Mouse (Mus musculus) cerebellum, postnatal 10 days (tissue): ENCODE measurements around the gene Elmo1.

Experiments
- DNase-seq, 2 experiments: peaks; one replicate each; pipeline ENCODE4 v3.0.0; 2021; ENCODE audit warnings: mixed read lengths in 2 of 2

Elmo1 gene

DNA sequence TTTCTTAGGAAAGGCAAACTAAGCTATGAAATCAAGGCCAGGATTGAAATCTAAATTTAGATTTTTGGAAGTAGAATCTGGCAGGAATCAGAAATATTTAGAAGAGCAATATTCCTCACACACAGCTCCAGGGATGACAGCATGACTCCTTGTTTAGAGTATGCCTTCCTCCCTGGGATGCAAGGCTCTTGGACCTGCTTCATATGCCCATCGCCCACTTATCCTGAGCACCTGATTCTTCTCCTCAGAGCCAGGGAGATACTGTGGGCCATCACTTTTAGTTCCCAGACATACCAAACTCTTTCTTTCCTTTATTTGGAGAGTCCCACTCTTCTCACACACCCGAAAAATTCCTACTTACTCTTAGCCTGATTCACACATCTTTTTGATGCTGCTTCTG is 449.2 kb downstream of the Elmo1 start:
- no peak for DNase-seq

DNA sequence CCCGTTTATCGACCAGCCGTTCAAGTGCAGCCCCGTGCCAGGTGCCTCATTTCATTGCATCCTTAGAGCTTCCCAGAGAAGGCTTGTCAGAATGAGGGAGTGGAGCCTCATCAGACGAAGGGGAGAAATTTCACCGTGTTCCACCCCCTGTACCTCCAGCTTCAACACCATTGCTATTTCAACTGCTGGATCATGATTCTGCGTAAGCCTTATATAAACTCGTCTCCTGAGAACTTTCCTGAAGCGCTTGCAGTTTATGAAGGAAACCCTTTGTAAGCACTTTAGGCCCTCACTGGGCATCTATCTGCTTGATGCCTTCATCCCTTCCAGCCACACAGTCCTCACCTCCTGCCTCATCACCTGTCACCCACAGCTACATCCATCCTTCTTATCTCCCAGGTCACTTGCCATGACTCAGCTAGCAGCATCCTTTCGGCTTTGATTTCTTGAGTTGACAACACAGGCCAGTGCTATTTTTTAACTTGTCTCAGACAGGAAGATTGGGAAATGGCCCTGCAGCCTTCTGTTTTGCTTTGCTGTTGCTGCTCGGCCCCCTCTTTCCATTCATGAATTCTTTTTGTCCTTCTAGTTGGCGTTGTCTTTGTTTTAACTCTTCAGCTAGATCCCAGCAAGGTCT is 456.3 kb downstream of the Elmo1 start:
- no peak for DNase-seq

DNA sequence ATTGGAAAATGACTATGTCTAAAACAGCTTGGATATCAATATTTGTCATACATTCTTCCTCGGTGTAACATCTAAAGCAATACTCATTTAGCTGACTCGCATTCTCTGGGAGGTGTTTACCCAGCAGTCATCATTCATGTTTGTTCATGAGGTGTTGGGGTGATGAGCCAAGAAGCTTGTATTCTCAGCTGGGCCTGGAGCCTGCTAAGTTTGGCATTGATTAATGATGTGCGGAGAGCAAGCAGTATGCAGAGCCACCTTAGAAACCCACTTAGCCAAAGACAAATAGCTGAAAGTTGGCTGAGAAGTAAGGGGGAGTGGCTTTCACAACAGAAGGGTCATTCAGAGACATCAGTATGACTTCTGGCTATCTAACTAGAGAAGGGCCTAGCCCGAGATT is 459.6 kb downstream of the Elmo1 start:
- no peak for DNase-seq

DNA sequence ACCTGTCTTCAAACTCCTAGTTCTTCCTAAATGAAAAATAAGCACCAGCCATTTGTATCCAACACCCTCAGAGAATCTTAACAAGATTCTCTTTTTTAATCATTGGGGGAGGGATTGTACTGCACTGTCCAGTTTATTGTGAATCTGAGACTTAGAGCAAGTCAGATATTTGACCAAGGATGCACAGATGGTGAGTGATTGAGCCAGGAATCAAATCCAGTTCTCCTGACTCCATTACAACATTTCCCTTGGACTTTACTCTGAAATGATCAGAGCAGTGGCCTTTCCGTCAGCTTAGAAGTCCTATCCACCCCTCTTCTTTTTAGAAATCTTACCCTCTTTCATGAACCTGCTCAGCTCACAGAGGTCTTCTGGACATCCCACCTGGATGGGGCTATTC is 461.2 kb downstream of the Elmo1 start:
- peak in 1 of 2 experiments; percentile 30 for DNase-seq

- no peak for DNase-seq
Measured at GRCm38 (mm10) chr13:20555853-20556452, 465.6 kb downstream of the Elmo1 start.

GRCm38 (mm10) chr13:20556739-20557138 is 466.3 kb downstream of the Elmo1 start:
- DNase-seq = no peak

GRCm38 (mm10) chr13:20557156-20557555 is 466.8 kb downstream of the Elmo1 start:
- DNase-seq = peak in 1 of 2 experiments; percentile 16

DNA sequence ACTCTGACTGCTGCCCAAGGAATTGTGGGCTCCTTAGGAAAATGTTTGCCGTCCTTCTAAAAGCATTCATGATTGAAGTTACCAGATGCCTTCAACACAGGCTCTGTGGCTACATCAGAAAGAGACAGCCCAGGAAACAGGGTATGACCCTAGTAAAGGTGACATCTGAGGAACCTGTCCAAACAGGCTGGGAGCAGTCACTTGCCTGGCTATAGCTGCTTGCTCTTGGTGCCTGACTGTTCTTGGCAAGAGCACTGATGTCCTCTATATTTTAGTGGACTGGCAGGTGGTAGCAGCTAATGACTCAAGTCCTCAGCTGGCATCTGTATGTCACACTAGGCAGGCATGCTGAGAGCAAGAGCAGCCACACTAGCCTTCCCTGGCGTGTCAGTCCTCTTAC is 468.0 kb downstream of the Elmo1 start:
- DNase-seq = peak; percentile 31 to 40

DNA sequence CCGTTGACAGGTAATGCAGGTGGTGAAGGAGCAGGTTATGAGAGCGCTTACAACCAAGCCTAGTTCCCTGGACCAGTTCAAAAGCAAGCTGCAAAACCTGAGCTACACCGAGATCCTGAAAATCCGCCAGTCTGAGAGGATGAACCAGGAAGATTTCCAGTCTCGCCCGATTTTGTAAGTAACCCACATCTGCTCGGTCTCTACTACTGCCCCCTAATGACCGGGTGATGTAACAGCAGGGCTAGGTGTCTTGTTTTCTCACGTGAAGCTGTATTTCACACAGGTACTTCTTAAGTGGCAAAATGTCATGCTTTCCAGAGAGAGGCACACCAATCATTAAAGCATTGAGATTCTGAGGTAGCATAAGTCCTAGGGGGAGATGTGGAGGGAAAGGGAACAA is 474.0 kb downstream of the Elmo1 start:
- no peak for DNase-seq

GRCm38 (mm10) chr13:20575186-20575585 is 484.8 kb downstream of the Elmo1 start:
- no peak for DNase-seq

GRCm38 (mm10) chr13:20585868-20586267 is 495.5 kb downstream of the Elmo1 start:
- DNase-seq = no peak

GRCm38 (mm10) chr13:20586462-20586861 is 496.1 kb downstream of the Elmo1 start:
- DNase-seq = no peak

GRCm38 (mm10) chr13:20590983-20591382 is 500.6 kb downstream of the Elmo1 start:
- DNase-seq = no peak

DNA sequence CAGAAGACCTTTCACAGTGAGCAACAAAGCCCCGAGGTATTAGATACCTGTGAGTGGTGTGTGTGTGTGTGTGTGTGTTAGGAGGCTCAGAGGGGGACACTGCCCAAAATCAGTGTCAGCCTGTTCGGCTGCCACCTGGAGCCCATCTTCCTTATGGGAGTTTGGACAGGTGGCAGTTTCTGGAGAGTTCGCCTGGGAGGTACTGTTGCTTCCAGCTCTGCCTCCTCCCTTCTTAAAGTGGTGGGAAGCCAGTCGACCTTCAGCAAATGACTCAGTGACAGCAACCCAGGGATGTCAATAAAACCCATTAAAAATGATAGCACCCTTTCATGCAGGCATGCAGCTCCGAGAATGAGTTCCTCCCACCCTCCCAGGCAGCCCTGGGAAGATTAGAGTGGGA is 506.9 kb downstream of the Elmo1 start:
- peak; percentile 26 to 27 for DNase-seq

- DNase-seq = no peak
Measured at GRCm38 (mm10) chr13:20598618-20599017, 508.2 kb downstream of the Elmo1 start.

DNA sequence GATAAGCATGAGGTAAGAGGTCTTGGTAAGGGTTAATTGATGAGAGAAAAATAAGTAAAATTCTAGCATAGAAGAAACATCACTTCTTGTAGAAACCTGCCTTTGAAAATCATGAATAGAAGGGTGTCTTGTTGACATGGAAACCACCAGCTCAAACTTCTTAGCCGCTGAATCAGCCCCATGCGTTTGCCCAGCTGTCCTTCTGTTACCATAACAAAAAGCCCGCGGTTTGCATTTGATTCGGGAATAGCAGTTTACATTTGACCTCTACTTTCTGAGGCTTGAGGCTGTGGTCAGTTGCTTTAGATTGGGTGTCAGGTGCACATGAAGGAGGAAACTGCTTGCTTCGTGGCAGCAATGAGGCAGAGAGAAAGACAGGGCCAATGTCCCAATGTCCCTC is 509.9 kb downstream of the Elmo1 start:
- no peak for DNase-seq

DNA sequence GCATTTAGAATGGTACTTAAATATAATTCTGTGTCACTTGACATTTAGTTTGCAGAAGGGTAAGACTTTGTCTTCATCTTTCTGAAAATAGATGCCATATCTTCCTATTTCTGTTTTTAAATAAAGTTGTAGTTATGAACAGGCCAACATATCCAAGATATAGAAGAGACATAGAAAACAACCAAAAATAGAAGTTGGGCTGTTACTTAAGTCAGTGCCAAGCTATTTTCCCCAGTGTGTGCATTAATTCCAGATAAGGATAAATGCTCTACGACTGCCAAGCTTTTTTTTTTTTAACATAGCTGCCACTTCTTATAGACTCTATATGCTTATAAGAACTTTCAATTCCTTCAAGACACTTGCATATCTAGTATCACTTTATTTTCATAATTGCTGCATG is 511.0 kb downstream of the Elmo1 start:
- DNase-seq = no peak

GRCm38 (mm10) chr13:20606891-20607290 is 516.5 kb downstream of the Elmo1 start:
- DNase-seq = peak; percentile 58 to 68

GRCm38 (mm10) chr13:20609003-20609688 is 518.8 kb downstream of the Elmo1 start:
- DNase-seq = no peak

GRCm38 (mm10) chr13:20615596-20616469 is 525.4 kb downstream of the Elmo1 start:
- no peak for DNase-seq

DNA sequence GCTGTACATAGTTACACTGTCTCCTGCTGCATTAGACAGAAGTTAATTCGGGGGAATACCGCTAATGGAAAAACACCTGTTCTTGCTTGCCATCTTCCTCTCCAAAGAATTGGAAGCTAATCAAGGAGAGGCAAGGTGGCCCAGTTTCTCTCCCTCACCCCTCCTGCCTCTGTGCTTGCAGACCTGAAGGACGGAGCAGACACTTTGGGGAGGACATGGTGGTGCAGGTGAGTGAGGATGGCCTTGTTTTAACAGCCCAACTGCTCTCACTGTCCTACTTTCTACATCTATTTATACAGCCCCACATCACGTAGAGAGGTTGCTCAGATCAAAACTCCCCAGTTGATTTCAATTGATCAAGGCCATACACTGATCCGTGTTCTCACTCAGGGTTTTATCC is 529.5 kb downstream of the Elmo1 start:
- no peak for DNase-seq

- DNase-seq = no peak
Measured at GRCm38 (mm10) chr13:20623071-20623850, 532.9 kb downstream of the Elmo1 start.
